Mouse (Mus musculus) heart, postnatal 25 days (tissue): Measurements from ENCODE around the gene Abcg5. TPM values are rescaled to one million over a fixed set of nuclear protein-coding genes. Genes with fewer than 3 reads are reported as not detected.

Source experiments
- DNase-seq: peaks from one replicate; pipeline ENCODE4 v3.0.0; 2022; ENCODE audit warnings: low spot score
- intact Hi-C: fragments of 180-260 bp; cut with DNase I; formaldehyde crosslinking; loops from one replicate; pipeline ENCODE4 v1.15.1; 2025
- total RNA-seq, 2 experiments: library from RNA; stranded (reverse); gene quantifications; 2 replicates each; pipeline ENCODE4 v1.2.3; 2021

Abcg5 gene
- total RNA-seq, 2 experiments from 2014 or later, result not detected

GRCm38 (mm10) chr17:84620610-84621009, 62.2 kb downstream of the Abcg5 start:
- DNase-seq, result no peak
- intact Hi-C loops, result no loop called here

GRCm38 (mm10) chr17:84620076-84620475, 62.7 kb downstream of the Abcg5 start:
- no peak for DNase-seq
- intact Hi-C loops, result no loop called here

GRCm38 (mm10) chr17:84619112-84619511, 63.7 kb downstream of the Abcg5 start:
- DNase-seq, result no peak
- intact Hi-C loops, result no loop called here

- intact Hi-C loops, result no loop called here
Observed at GRCm38 (mm10) chr17:84617953-84618352, 64.9 kb downstream of the Abcg5 start.

GRCm38 (mm10) chr17:84616526-84617074, 66.2 kb downstream of the Abcg5 start:
- intact Hi-C loops, result no loop called here
- DNase-seq, result no peak

More at GRCm38 (mm10) chr17:84617953-84618352, 64.9 kb downstream of the Abcg5 start:
- no peak for DNase-seq

GRCm38 (mm10) chr17:84615811-84616210, 67.0 kb downstream of the Abcg5 start:
- intact Hi-C loops, result no loop called here

GRCm38 (mm10) chr17:84611971-84612370, 70.8 kb downstream of the Abcg5 start:
- intact Hi-C loops, result no loop called here
- no peak for DNase-seq

More at GRCm38 (mm10) chr17:84615811-84616210, 67.0 kb downstream of the Abcg5 start:
- DNase-seq, result no peak

- intact Hi-C loops, result no loop called here
- no peak for DNase-seq
Observed at GRCm38 (mm10) chr17:84611500-84611899, 71.3 kb downstream of the Abcg5 start.

- no peak for DNase-seq
- intact Hi-C loops, result no loop called here
Observed at GRCm38 (mm10) chr17:84608606-84609005, 74.2 kb downstream of the Abcg5 start.

Other genes with a start within 250 kb of the Abcg5 start
- gene Thada, start 216.8 kb downstream of the Abcg5 start, total RNA-seq, result 1 to 10 TPM; 7.9 to 8.1 TPM
- gene Plekhh2, start 171.1 kb downstream of the Abcg5 start, total RNA-seq, result 1 to 10 TPM; 2.1 TPM
- gene Dync2li1, start 56.5 kb downstream of the Abcg5 start, total RNA-seq, result 1 to 10 TPM; 2.8 to 3.0 TPM
- not detected for gene Abcg8, start 6.7 kb downstream of the Abcg5 start, total RNA-seq
- 100 to 1,000 TPM; 144 to 145 TPM for gene Lrpprc, start 107.8 kb upstream of the Abcg5 start, total RNA-seq